Mouse (Mus musculus): Measurements from ENCODE around the gene Lrch1.

DNA sequence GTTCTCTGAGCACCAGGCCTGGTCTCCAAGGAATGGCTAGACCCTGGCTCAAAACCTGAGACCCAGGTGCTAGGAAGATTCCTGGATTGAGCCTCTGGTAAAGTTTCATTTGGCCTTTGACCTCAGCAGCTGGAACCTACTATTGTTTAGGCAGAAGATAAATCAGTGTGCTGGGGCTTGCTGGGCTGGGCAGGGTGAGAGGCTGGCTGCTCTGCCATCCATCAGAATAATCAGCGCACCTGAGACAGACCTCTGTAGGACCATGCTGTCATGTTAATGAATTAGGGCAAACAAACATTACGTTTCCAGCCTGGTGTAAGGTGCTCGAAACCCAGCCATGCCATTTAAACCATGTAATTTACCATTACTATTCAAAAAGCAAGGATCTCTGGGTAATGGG is 33.3 kb upstream of the Lrch1 start:
- no peak for TF ChIP-seq CTCF (IDR thresholded peaks at IDR 0.05)
- TF ChIP-seq EP300 (IDR thresholded peaks at IDR 0.05): no peak

All from lung, postnatal 0 days (tissue).